Mouse (Mus musculus) neural tube, embryonic 12.5 days (tissue): ENCODE data around the gene Zfp750. TPM values are rescaled to one million over a fixed set of nuclear protein-coding genes. Genes with fewer than 3 reads are reported as not detected.

Experiments used
- ATAC-seq: fragments of 200-750 bp; cut with Nextera tagmentation; 2 replicates; pipeline ENCODE4 v1.8.0; 2017; ENCODE audit warnings: low read depth, mild to moderate bottlenecking, moderate TSS enrichment, moderate library complexity; ENCODE audit not compliant: low FRiP score
- H3K27ac ChIP-seq: fragments of 300-500 bp; sonication (generic); 2 replicates; pipeline ENCODE4 v1.5.1; 2016
- H3K27me3 ChIP-seq: fragments of 300-500 bp; sonication (generic); replicated peaks from 2 replicates; pipeline ENCODE4 v1.6.1; 2016; ENCODE audit warnings: mild to moderate bottlenecking
- H3K36me3 ChIP-seq: fragments of 300-500 bp; sonication (generic); 2 replicates; pipeline ENCODE4 v1.6.1; 2016; ENCODE audit warnings: mild to moderate bottlenecking
- H3K4me1 ChIP-seq: fragments of 300-500 bp; sonication (generic); 2 replicates; pipeline ENCODE4 v1.6.1; 2016
- H3K4me2 ChIP-seq: fragments of 300-500 bp; sonication (generic); replicated peaks from 2 replicates; pipeline ENCODE4 v1.6.1; 2016; ENCODE audit warnings: mild to moderate bottlenecking
- H3K4me3 ChIP-seq: fragments of 300-500 bp; sonication (generic); 2 replicates; pipeline ENCODE4 v1.5.1; 2016
- H3K9ac ChIP-seq: fragments of 300-500 bp; sonication (generic); 2 replicates; pipeline ENCODE4 v1.6.1; 2016; ENCODE audit warnings: mild to moderate bottlenecking
- H3K9me3 ChIP-seq: fragments of 300-500 bp; sonication (generic); 2 replicates; pipeline ENCODE4 v1.6.1; 2016; ENCODE audit warnings: mild to moderate bottlenecking
- WGBS: fragments of 180-500 bp; shearing (Covaris S2); methylation state at CpG from one replicate; pipeline ENCODE4 v1.1.7; 2016; 5-methylcytosine and 5-hydroxymethylcytosine counted together
- polyA plus RNA-seq: library from polyadenylated mRNA; unstranded; fragments of >200 nt; fragmentation: Nextera tagmentation; extraction: Ambion mirVana; gene quantifications from 2 replicates; pipeline ENCODE4 v1.2.1, GENCODE M21; 2016

Zfp750 gene
- polyA plus RNA-seq, 1 experiment from 2014 or later = 0.82 TPM

DNA sequence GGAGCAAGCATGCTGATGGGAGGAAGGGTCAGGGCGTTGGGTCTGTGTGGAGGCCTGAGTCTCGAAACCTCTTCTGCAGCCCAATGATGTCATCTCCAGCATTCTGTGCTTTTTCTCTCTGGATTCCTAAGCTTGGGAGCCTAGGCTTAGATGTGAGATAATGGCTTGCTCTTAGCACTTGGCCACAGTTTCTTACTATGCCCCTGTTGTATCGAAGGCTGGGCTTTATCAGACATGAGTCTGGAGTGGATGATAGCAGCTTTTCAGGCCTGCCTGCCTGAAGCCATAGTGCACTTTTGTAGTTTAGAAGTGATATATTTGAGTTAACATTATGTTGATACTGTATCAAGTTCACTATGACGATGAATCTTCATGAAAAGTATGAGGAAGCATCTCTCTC is 17.6 kb downstream of the Zfp750 start:
- H3K9ac ChIP-seq = no peak overlapping the region
- 93% methylated on average over 4 of the region's 4 CpGs for WGBS
- H3K9me3 ChIP-seq = no peaks in the 10 kb centered on the region
- peaks cover 61% of the 10 kb centered on the region for H3K36me3 ChIP-seq
- H3K4me1 ChIP-seq = no peaks in the 10 kb centered on the region
- no peak overlapping the region for H3K27ac ChIP-seq
- H3K4me3 ChIP-seq = no peak overlapping the region
- H3K4me2 ChIP-seq = no peak overlapping the region
- no peak for ATAC-seq
- no peaks in the 10 kb centered on the region for H3K27me3 ChIP-seq

DNA sequence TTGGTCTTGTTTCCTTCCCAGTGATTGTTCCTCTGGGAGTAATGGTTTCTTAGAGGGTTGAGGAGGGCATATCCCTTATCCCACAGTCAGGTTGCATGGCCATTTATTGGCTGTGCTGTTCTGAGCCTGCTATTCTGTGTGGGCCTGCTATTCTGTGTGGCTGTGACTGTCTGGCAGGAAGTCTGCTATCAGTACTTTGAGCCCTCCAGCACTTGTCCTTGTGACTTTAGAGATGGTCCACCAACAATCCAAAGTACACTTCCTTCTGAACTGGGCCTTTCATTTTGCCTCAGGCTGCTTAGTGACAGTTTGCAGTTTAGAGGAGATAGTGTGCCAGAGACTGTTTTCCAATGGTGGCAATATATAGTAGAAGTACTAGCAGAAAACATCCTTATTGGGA is 18.5 kb downstream of the Zfp750 start:
- H3K4me3 ChIP-seq = no peak overlapping the region
- no peak overlapping the region for H3K9ac ChIP-seq
- peaks cover 55% of the 10 kb centered on the region for H3K36me3 ChIP-seq
- no peaks in the 10 kb centered on the region for H3K27me3 ChIP-seq
- ATAC-seq = no peak
- H3K4me1 ChIP-seq = no peaks in the 10 kb centered on the region
- H3K27ac ChIP-seq = no peak overlapping the region
- H3K9me3 ChIP-seq = no peaks in the 10 kb centered on the region
- H3K4me2 ChIP-seq = no peak overlapping the region

DNA sequence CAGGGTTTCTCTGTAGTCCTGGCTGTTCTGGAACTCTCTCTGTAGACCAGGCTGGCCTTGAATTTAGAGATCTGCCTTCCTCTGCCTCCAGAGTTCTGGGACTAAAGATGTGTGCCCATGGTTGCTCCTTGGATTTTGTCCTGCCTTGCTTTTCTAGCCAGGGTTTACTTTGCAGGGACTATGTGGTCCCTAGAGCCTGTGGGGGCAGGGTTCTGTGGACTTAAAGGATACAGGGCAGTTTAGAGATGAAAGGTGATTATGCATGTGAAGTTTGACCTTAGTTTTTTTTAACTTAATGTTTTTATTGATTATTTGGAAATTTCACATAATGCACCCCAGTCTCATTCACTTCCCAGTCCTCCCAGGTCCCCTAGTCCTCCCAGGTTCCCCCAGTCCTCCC is 28.5 kb downstream of the Zfp750 start:
- no peak overlapping the region for H3K4me2 ChIP-seq
- no peak overlapping the region for H3K27ac ChIP-seq
- H3K4me3 ChIP-seq = no peak overlapping the region
- no peak for ATAC-seq
- H3K36me3 ChIP-seq = peaks cover 10% of the 10 kb centered on the region
- H3K27me3 ChIP-seq = no peaks in the 10 kb centered on the region
- no peaks in the 10 kb centered on the region for H3K4me1 ChIP-seq
- no peak overlapping the region for H3K9ac ChIP-seq
- H3K9me3 ChIP-seq = no peaks in the 10 kb centered on the region

DNA sequence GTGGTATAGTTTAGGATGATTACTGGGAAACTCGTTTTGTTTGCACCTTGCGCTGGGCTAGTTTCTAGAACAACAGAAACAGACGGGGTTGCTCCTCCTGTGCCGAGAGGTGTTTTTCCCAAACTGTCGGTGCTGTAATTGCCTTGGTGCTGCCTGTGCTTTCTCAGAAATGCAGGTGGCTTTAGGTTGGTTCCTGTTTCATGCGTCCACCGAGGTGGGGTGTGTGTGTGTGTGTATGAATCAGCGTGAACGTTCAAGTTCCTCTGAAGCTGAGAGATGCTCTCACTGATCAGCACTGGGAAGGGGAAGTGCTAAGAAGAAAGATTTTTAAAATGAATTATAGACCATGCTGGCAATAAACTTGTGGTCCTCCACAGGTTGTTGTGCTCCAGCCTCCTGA is 33.3 kb downstream of the Zfp750 start:
- H3K4me1 ChIP-seq = no peaks in the 10 kb centered on the region
- no peaks in the 10 kb centered on the region for H3K9me3 ChIP-seq
- H3K36me3 ChIP-seq = peaks cover 16% of the 10 kb centered on the region
- WGBS = 89% methylated on average over 9 of the region's 9 CpGs
- no peak for ATAC-seq
- H3K4me2 ChIP-seq = no peak overlapping the region
- no peak overlapping the region for H3K9ac ChIP-seq
- no peaks in the 10 kb centered on the region for H3K27me3 ChIP-seq
- no peak overlapping the region for H3K27ac ChIP-seq
- no peak overlapping the region for H3K4me3 ChIP-seq

DNA sequence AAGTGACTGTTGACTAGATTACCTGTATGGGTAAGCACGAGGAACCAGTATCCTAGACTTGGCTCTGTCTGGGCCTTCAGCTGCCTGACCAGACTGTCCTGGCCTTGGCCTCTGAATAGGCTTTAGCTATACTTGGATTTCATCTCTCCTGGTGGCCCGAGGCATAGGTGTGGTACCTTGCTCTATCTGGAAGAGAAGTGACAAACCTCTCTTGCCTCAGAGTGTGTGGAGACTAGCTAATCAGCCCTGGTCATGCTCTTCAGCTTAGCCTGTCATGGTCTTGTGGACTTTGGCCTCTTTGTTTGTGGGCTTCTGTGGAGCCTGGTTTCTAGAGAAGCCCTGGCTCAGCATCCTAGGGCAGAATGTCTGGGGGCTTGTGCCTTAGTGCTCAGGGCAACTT is 38.0 kb downstream of the Zfp750 start:
- H3K9me3 ChIP-seq = no peaks in the 10 kb centered on the region
- H3K27me3 ChIP-seq = no peaks in the 10 kb centered on the region
- H3K9ac ChIP-seq = no peak overlapping the region
- 89% methylated on average over 2 of the region's 2 CpGs for WGBS
- no peak overlapping the region for H3K4me3 ChIP-seq
- no peaks in the 10 kb centered on the region for H3K4me1 ChIP-seq
- ATAC-seq = no peak
- no peak overlapping the region for H3K4me2 ChIP-seq
- peaks cover 35% of the 10 kb centered on the region for H3K36me3 ChIP-seq
- H3K27ac ChIP-seq = no peak overlapping the region

DNA sequence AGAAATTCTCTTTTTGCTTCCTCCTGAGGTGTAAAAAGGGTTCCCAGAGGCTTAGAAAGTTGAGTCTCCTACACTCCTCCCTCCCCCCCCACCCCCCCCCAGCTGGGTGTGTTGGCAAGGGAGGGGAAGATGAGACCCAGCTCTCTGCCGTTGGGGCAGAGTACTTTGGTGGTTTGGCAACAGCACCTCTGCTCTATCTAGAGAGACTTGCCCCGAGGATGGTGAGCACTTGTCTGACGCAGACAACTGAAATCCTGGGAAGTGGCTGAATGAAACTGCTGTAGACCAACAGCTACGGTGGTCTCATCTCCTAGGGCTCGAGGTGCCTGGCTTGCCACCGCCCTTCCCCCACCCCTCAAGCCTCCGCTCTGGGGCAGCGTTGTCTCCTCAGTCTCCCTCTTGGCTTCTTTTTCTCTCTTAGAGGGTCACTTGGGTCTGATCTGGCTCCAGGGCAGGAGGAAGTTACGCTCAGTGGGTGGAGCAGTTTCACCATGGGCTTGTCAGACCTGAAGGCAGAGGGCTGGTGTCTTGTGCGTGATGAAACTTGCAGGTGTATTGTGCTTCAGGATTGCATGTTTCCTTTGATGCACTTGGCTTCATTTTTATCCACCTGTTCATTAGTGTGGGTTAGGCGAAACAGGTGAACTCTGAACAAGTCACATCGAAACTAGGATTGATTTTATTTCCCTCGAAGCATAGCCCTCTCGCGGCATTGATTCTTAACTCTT is 39.5 kb downstream of the Zfp750 start:
- 94% methylated on average over 15 of the region's 15 CpGs for WGBS
- H3K9me3 ChIP-seq = no peaks in the 10 kb centered on the region
- H3K36me3 ChIP-seq = peaks cover 37% of the 10 kb centered on the region
- no peak overlapping the region for H3K9ac ChIP-seq
- H3K27ac ChIP-seq = no peak overlapping the region
- no peaks in the 10 kb centered on the region for H3K4me1 ChIP-seq
- no peak overlapping the region for H3K4me2 ChIP-seq
- ATAC-seq = no peak
- no peaks in the 10 kb centered on the region for H3K27me3 ChIP-seq
- no peak overlapping the region for H3K4me3 ChIP-seq

DNA sequence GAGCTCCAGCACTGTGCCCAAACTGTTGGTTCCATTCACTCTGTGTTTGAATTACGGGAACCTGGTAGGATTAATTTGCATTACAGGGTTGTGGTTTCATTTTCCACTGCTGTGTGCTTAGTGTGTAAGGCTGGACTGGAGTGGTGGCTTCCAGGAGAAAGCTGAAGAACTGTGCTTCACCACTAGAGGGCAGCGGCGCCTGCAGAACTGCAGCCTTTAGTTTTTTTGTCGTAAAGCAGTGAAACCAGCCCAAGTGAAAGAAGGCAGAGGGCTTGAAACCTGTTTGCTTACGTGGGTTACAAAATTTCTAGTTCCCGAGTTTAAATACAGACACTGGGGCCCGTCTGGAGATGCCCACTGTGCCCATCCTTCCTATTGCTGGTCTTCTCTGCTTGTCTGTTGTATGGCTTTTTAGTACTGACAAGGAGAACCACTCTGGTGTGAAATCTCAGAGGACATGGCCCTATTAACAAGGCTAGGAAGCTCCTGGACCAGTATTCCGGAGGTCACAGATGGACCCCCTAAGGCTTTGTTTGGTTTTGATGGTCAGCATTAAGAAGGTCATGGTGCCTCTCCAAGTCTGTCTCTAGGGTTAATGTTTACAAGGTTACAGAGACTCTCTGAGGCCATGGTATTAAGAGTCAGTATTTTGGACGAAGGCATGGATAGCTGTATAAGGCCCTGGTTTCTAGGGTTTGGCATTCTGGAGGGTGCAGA is 43.3 kb downstream of the Zfp750 start:
- H3K27me3 ChIP-seq = no peaks in the 10 kb centered on the region
- H3K4me3 ChIP-seq = no peak overlapping the region
- H3K27ac ChIP-seq = no peak overlapping the region
- no peak for ATAC-seq
- H3K36me3 ChIP-seq = peaks cover 29% of the 10 kb centered on the region
- no peaks in the 10 kb centered on the region for H3K4me1 ChIP-seq
- H3K9me3 ChIP-seq = no peaks in the 10 kb centered on the region
- H3K9ac ChIP-seq = no peak overlapping the region
- H3K4me2 ChIP-seq = no peak overlapping the region
- WGBS = 39% methylated on average over 9 of the region's 9 CpGs

DNA sequence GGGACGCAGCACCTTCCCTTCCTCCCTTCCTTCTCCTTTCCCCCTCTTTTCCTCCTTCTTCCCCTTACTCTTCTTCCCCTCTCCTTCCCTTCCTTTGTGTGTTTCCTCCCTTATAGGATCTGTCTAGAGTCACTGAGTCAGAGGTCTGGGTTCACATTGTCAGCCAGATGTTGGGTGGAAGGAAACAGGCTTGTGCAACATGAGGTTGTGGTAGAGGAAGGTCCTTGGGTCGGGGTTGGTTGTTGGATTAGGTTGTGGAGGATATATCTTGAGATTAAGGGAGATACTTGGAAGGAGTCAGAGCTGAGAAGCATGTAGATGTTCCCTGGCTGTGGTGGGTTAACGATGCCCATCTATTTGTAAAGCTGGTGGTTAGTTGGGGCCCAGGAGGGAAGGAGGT is 44.3 kb downstream of the Zfp750 start:
- peaks cover 32% of the 10 kb centered on the region for H3K36me3 ChIP-seq
- no peak overlapping the region for H3K9ac ChIP-seq
- no peaks in the 10 kb centered on the region for H3K27me3 ChIP-seq
- ATAC-seq = no peak
- no peaks in the 10 kb centered on the region for H3K4me1 ChIP-seq
- H3K9me3 ChIP-seq = no peaks in the 10 kb centered on the region
- no peak overlapping the region for H3K27ac ChIP-seq
- H3K4me2 ChIP-seq = no peak overlapping the region
- H3K4me3 ChIP-seq = no peak overlapping the region
- WGBS = 88% methylated on average over 3 of the region's 3 CpGs

DNA sequence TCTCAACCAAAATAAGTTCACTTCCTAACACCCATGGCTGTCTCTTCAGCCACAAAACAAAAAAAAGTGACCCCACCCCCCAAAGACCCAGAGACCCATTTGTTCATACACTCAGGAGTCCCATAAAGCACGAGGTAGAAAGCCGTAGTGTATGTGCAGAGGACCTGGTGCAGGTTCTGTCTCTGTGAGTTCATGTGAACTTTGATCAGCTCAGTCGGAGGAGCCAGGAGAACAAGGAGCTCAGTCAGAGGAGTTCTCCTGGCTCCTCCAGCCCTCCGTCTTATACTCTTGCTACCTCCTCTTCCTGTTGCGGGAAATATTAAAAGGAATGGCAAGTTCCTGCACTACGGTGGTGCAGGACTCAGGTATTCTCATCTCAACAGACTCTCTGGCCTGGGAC is 51.7 kb downstream of the Zfp750 start:
- Histone ChIP-seq H3K36me3 (peaks cover 41% of the 10 kb centered on the region), H3K27me3 (no peaks in the 10 kb centered on the region), H3K27ac (no peak overlapping the region), H3K4me3 (no peak overlapping the region), H3K9me3 (no peaks in the 10 kb centered on the region), H3K4me2 (no peak overlapping the region), H3K4me1 (no peaks in the 10 kb centered on the region), H3K9ac (no peak overlapping the region)
- no peak for ATAC-seq
- WGBS = 92% methylated on average over 6 of the region's 6 CpGs

Other genes with a start within 250 kb of the Zfp750 start
- gene Wdr45b, start 164.9 kb downstream of the Zfp750 start, polyA plus RNA-seq = 88.8 and 91.2 TPM in 2 replicates
- 6.4 and 6.6 TPM in 2 replicates for gene Rab40b, start 131.1 kb downstream of the Zfp750 start, polyA plus RNA-seq
- gene Fn3krp, start 97.9 kb downstream of the Zfp750 start, polyA plus RNA-seq = 7.1 and 9.7 TPM in 2 replicates
- 2.3 and 3.1 TPM in 2 replicates for gene Fn3k, start 84.4 kb downstream of the Zfp750 start, polyA plus RNA-seq
- 63.1 and 65.3 TPM in 2 replicates for gene Tbcd, start 67.4 kb downstream of the Zfp750 start, polyA plus RNA-seq
- gene B3gntl1, start 153.8 kb upstream of the Zfp750 start, polyA plus RNA-seq = 6.4 and 7.3 TPM in 2 replicates
- 16.5 and 17.8 TPM in 2 replicates for gene Metrnl, start 182.2 kb upstream of the Zfp750 start, polyA plus RNA-seq